Mouse (Mus musculus) granulocyte monocyte progenitor cell, adult 5-6 weeks (primary cell): ENCODE measurements around the gene Olfr402. TPM values are rescaled to one million over a fixed set of nuclear protein-coding genes. Genes with fewer than 3 reads are reported as not detected.
"Not testable (repeated sequence)": the region's sequence is repeated elsewhere in the genome, so short reads cannot be mapped to it uniquely, and the experiment has no call there.

Source experiments
- ATAC-seq: replicated peaks from 2 replicates; pipeline ENCODE4 v1.8.0; 2016; ENCODE audit warnings: mild to moderate bottlenecking, moderate TSS enrichment, inconsistent platforms; ENCODE audit not compliant: poor library complexity, severe bottlenecking
- total RNA-seq, 2 experiments: library from RNA; stranded (forward) in 1 of 2; stranded (reverse) in 1 of 2; fragments of 200-712, 200-1000 nt in 1 of 2; fragments of >200 nt in 1 of 2; fragmentation: Nextera tagmentation in 1 of 2; gene quantifications; 2 replicates each; pipeline ENCODE4 v1.2.3; 2014 to 2017

Olfr402 gene
- total RNA-seq (2014; fragmentation: Nextera tagmentation) (not detected in 2 replicates), total RNA-seq (2017) (not detected in 2 replicates)

DNA sequence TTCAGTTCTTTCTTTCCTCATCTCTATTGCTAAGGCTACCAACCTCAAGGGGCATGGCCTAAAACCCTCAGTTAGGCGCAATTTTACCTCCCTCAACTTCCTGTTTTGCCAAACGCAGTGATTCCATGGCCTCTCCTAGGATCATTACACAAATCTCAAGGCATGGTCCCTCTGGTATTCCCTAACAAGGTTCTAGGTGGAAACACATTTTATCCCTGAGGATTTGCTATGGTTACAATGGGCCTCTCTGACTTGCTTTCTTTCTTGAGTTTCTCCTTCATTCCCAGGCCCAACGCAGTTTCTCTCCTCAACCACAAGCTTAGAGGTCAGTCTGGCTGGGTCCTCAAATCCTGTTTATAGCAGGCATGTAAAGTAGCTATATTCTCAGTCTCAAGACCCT lies at the start of gene Olfr402:
Olfr402 (plus strand) TSS at position 301 of the 400 bp plus-strand sequence.
- no peak for ATAC-seq

DNA sequence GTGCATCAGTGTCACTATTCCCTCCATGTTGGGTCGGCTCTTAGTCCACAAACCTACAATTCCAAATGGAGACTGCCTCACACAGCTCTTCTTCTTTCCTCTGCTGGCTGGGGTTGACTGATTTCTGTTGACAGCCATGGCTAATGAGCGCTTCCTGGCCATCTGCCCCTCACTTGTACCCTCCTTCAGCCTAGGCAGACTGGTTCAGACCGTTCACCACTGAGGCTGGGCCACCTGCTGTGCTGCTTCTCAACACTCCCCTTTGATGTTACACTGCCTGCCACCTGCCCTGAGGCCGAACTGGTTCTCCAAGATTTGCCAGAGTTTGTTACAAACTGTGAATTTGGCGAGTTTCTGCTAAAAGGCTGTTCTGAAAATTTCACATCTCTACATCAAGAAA lies 48.3 kb upstream of the Olfr402 start:
- ATAC-seq: no peak

DNA sequence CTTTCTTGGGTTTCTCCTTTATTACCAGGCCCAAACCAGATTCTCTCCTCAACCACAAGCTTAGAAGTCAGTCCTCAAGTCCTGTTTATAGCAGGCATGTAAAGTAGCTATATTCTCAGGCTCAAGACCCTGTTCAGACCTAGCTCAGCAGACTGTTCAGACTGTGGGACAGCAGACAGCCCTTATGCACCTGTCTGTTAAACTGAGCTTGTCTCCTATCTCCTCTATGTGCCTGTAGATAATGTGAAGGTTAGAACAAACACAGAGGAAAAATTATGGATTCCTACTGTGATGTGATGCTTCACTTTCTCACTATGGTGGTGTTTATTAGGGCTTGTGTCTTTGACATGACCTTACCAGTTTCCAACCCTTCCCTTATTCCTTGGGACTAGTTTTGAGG lies 39.9 kb upstream of the Olfr402 start, which contains the start of gene Olfr401:
Olfr401 (plus strand) TSS at position 301 of the 400 bp plus-strand sequence.
- no peak for ATAC-seq

DNA sequence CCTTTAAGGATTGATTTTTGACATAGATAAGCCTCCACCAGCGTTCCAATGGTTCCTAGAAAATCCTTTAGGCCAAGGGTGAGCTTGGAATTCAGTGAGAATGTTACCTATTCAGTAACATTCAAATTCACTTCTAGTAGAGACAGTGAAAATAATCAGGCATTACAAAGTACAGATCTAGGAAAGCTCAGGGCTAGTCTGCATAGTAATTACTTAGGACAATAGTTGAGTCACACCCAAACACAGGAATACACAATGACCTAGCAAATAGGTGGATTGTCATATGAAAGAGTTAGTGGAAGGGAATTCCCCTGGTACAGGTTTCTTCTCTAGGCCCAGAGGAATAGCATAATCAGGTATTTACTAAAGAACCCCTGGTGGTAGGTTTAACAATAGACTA lies 13.3 kb upstream of the Olfr402 start:
- not testable (repeated sequence) for ATAC-seq

DNA sequence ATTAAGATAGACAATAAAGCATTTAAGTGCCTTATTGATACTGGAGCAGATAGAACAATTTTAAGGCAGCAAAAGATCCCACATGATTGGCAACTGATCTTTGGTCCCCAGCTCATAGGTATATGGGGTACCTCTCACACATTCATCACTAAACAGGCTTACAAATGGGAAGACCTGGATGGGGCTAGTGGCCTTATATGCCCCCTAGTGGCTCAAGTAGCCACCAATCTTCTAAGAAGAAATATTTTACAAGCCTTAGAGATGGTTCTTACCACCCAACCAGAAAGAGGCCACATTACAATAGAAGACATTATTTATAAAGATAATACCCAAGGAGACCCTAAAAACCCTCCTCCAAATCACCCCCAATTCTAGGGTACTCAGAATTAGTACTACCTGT lies 7.5 kb upstream of the Olfr402 start:
- ATAC-seq: no peak

DNA sequence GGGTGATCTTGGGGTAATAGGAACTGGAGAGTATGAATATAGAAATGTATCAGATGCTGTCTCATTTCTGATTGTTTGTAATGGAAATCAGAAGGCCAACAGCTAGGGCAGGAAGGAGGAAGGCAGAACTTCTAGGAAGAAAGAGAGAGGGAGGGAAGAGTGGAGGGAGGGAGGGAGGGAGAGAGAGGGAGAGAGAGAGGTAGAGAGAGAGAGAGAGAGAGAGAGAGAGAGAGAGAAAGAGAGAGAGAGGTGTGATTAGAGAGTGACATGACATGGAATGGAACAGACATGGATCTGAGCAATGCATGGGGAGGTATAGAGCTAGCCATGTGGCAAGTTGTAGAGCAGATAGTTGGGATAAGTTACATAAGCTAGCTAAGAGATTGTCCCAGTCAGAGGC lies 15.4 kb downstream of the Olfr402 start:
- no peak for ATAC-seq

DNA sequence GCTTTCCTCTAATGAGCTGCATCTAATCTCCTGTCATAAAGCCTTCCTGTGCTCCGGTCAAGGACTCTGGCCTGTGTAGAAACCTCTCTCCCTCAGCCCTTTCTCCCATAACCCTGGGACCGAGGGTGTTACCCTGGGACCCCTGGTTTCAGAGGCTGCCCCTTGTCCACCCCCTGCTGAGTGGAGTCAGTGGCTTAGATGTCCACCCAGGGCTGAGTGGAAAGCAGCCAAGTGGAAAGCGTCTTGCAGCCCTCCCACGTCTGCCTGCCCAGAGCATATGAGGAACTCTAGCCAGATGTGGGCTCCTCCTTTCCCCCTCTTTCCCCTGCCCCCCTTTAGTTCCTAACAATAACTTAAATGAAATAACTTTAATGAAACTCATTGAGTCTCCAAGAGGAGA lies 29.8 kb downstream of the Olfr402 start:
- no peak for ATAC-seq

DNA sequence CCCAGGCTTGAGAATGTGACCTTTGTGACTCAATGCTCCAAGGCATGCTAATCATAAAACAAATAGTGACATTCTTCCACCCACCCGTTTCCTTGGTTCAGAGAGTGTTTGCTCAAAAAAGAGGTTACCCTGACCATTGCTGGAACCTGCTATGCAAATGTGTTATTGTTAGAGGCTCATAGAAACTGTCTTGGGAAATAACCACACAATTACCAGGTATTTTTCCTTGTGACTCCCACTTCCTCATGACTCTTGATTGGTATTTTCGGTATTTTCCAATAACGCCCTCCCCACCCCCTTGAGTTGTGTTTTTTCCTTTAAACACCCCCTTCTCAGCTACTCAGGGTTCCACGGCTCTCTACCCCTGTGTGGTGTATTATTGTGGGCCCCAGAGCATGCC lies 30.4 kb downstream of the Olfr402 start:
- no peak for ATAC-seq

DNA sequence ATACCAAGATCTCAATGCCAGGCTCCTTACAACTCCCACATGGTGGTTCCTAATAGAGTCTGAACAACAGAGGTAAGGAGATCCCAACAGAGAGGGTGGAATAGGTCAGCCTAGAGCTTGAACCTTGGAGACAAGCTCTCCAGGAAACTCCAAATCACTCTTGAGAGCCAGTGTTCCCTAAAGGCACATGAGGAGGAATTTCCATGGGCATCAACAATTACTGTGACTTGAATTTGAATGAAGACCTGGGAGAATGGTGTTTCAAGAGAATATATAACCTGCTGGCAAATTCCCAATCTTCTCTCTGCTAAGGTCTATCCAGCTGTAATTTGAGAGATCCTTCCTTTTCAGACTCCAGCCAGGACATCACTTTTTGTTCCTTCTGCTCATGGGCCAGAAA lies 32.6 kb downstream of the Olfr402 start, which contains the start of gene Olfr403:
Olfr403 (plus strand) TSS at position 301 of the 400 bp plus-strand sequence.
- no peak for ATAC-seq

Other genes with a start within 250 kb of the Olfr402 start
- not detected in 2 replicates for gene Olfr395, start 244.2 kb upstream of the Olfr402 start, total RNA-seq (2014; fragmentation: Nextera tagmentation)
- not detected in 2 replicates for gene Olfr395, start 244.2 kb upstream of the Olfr402 start, total RNA-seq (2017)
- gene Olfr23, start 216.9 kb upstream of the Olfr402 start, total RNA-seq (2014; fragmentation: Nextera tagmentation): not detected in 2 replicates
- gene Olfr23, start 216.9 kb upstream of the Olfr402 start, total RNA-seq (2017): not detected in 2 replicates
- gene Olfr397, start 192.7 kb upstream of the Olfr402 start, total RNA-seq (2014; fragmentation: Nextera tagmentation): not detected in 2 replicates
- gene Olfr397, start 192.7 kb upstream of the Olfr402 start, total RNA-seq (2017): not detected in 2 replicates
- not detected in 2 replicates for gene Olfr398, start 163.1 kb upstream of the Olfr402 start, total RNA-seq (2014; fragmentation: Nextera tagmentation)
- not detected in 2 replicates for gene Olfr398, start 163.1 kb upstream of the Olfr402 start, total RNA-seq (2017)
- gene Olfr139, start 97.0 kb upstream of the Olfr402 start, total RNA-seq (2014; fragmentation: Nextera tagmentation): not detected in 2 replicates
- not detected in 2 replicates for gene Olfr139, start 97.0 kb upstream of the Olfr402 start, total RNA-seq (2017)
- gene Olfr399, start 96.9 kb upstream of the Olfr402 start, total RNA-seq (2014; fragmentation: Nextera tagmentation): not detected in 2 replicates
- not detected in 2 replicates for gene Olfr399, start 96.9 kb upstream of the Olfr402 start, total RNA-seq (2017)
- not detected in 2 replicates for gene Zfp616, start 83.6 kb upstream of the Olfr402 start, total RNA-seq (2014; fragmentation: Nextera tagmentation)
- not detected in 2 replicates for gene Zfp616, start 83.6 kb upstream of the Olfr402 start, total RNA-seq (2017)
- gene Olfr401, start 39.8 kb upstream of the Olfr402 start, total RNA-seq (2014; fragmentation: Nextera tagmentation): not detected in 2 replicates
- not detected in 2 replicates for gene Olfr401, start 39.8 kb upstream of the Olfr402 start, total RNA-seq (2017)
- not detected in 2 replicates for gene Olfr403, start 32.7 kb downstream of the Olfr402 start, total RNA-seq (2014; fragmentation: Nextera tagmentation)
- gene Olfr403, start 32.7 kb downstream of the Olfr402 start, total RNA-seq (2017): not detected in 2 replicates
- not detected in 2 replicates for gene Olfr43, start 57.9 kb downstream of the Olfr402 start, total RNA-seq (2014; fragmentation: Nextera tagmentation)
- gene Olfr43, start 57.9 kb downstream of the Olfr402 start, total RNA-seq (2017): not detected in 2 replicates
- gene Olfr406, start 106.3 kb downstream of the Olfr402 start, total RNA-seq (2014; fragmentation: Nextera tagmentation): not detected in 2 replicates
- gene Olfr406, start 106.3 kb downstream of the Olfr402 start, total RNA-seq (2017): not detected in 2 replicates
- not detected in 2 replicates for gene Olfr59, start 130.2 kb downstream of the Olfr402 start, total RNA-seq (2014; fragmentation: Nextera tagmentation)
- gene Olfr59, start 130.2 kb downstream of the Olfr402 start, total RNA-seq (2017): not detected in 2 replicates
- gene Olfr410, start 184.5 kb downstream of the Olfr402 start, total RNA-seq (2014; fragmentation: Nextera tagmentation): not detected in 2 replicates
- not detected in 2 replicates for gene Olfr410, start 184.5 kb downstream of the Olfr402 start, total RNA-seq (2017)
- not detected in 2 replicates for gene Olfr411, start 199.1 kb downstream of the Olfr402 start, total RNA-seq (2014; fragmentation: Nextera tagmentation)
- gene Olfr411, start 199.1 kb downstream of the Olfr402 start, total RNA-seq (2017): not detected in 2 replicates
- not detected in 2 replicates for gene Olfr412, start 208.5 kb downstream of the Olfr402 start, total RNA-seq (2014; fragmentation: Nextera tagmentation)
- not detected in 2 replicates for gene Olfr412, start 208.5 kb downstream of the Olfr402 start, total RNA-seq (2017)